Mouse (Mus musculus) limb, embryonic 15.5 days (tissue): ENCODE measurements around the gene Ctnnal1. TPM values are rescaled to one million over a fixed set of nuclear protein-coding genes. Genes with fewer than 3 reads are reported as not detected.

Experiments
- ATAC-seq: fragments of 200-750 bp; cut with Nextera tagmentation; 2 replicates; pipeline ENCODE4 v1.8.0; 2017; ENCODE audit warnings: low read depth, moderate TSS enrichment; ENCODE audit not compliant: insufficient number of reproducible peaks, low FRiP score, low TSS enrichment
- H3K27ac ChIP-seq: fragments of 300-500 bp; sonication (generic); 2 replicates; pipeline ENCODE4 v1.5.1; 2015; ENCODE audit warnings: moderate library complexity, mild to moderate bottlenecking, inconsistent platforms
- H3K27me3 ChIP-seq: fragments of 300-500 bp; sonication (generic); 2 replicates; pipeline ENCODE4 v1.6.1; 2015; ENCODE audit warnings: inconsistent platforms
- H3K36me3 ChIP-seq: fragments of 300-500 bp; sonication (generic); 2 replicates; pipeline ENCODE4 v1.6.1; 2015; ENCODE audit warnings: inconsistent platforms
- H3K4me1 ChIP-seq: fragments of 300-500 bp; sonication (generic); 2 replicates; pipeline ENCODE4 v1.6.1; 2015; ENCODE audit warnings: inconsistent platforms
- H3K4me2 ChIP-seq: fragments of 300-500 bp; sonication (generic); 2 replicates; pipeline ENCODE4 v1.6.1; 2015; ENCODE audit warnings: mild to moderate bottlenecking, inconsistent platforms
- H3K4me3 ChIP-seq: fragments of 300-500 bp; sonication (generic); 2 replicates; pipeline ENCODE4 v1.5.1; 2015; ENCODE audit warnings: mild to moderate bottlenecking, inconsistent platforms
- H3K9ac ChIP-seq: fragments of 300-500 bp; sonication (generic); 2 replicates; pipeline ENCODE4 v1.6.1; 2015; ENCODE audit warnings: inconsistent platforms
- H3K9me3 ChIP-seq: fragments of 300-500 bp; sonication (generic); 2 replicates; pipeline ENCODE4 v1.6.1; 2016; ENCODE audit warnings: inconsistent platforms
- WGBS: fragments of 180-500 bp; shearing (Covaris S2); methylation state at CpG from one replicate; pipeline ENCODE4 v1.1.7; 2015; 5-methylcytosine and 5-hydroxymethylcytosine counted together
- polyA plus RNA-seq: library from polyadenylated mRNA; unstranded; fragments of >200 nt; fragmentation: Nextera tagmentation; extraction: Ambion mirVana; gene quantifications from 2 replicates; pipeline ENCODE4 v1.2.1, GENCODE M21; 2015

The Ctnnal1 gene
- polyA plus RNA-seq, 1 experiment from 2014 or later = 24.9 TPM

DNA sequence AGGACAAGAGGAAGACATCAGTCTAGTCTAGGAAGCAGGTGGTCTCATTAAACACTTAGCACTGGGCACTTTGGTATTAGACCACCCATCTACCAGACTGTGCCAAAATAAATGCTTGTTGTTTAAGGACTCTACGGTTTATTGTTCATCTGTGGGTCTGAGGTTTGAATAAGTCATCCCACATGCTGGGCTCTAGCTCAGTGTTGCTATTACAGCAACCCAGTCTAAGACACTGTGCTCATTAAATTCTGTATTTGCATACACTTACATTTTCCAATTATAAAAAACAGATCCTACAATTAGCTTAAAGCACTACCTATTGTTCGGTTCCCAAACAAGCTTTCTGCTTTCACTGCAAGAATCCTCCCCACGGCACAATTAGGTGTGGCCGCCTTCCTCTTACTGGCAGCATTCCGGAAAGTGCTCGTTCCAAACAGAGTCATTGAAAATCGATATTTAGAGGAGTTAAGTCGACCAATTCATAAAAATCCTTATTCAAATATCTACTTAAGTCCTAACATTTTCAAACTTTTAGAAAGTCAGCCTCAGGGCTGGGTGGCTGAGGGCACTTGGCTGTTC, 8.5 kb downstream of the Ctnnal1 start:
- 59% methylated on average over 8 of the region's 8 CpGs for WGBS

DNA sequence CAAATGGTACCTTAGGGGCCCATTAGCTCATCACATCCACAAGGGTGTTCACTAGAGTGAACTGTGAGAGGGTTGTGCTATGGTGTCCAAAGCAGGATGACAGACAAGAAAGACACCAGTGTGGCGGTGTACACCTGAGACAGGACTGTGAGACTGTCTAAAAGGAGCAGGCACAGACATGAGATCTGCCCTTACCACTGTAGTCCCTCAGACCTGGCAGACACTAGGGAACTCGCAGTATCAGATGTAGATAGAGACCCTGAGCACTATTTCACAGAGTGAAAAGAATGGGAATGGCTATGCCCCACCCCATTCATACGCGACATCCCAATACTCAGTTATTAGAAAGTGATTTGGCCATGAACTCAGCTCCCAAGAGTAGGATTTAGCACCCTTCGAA, 9.1 kb downstream of the Ctnnal1 start:
- Histone ChIP-seq H3K4me3 (no peak overlapping the region), H3K36me3 (no peaks in the 10 kb centered on the region), H3K27me3 (no peaks in the 10 kb centered on the region), H3K9ac (no peak overlapping the region), H3K27ac (no peak overlapping the region), H3K9me3 (no peaks in the 10 kb centered on the region), H3K4me1 (peaks cover 6% of the 10 kb centered on the region; the same call in 1 of the 2 replicates), H3K4me2 (no peak overlapping the region)
- ATAC-seq = no peak
- 89% methylated on average over 5 of the region's 5 CpGs for WGBS

More for the DNA sequence above, 8.5 kb downstream of the Ctnnal1 start:
- Histone ChIP-seq H3K27me3 (no peaks in the 10 kb centered on the region), H3K9ac (no peak overlapping the region), H3K27ac (no peak overlapping the region), H3K4me1 (peaks cover 6% of the 10 kb centered on the region; the same call in 1 of the 2 replicates), H3K9me3 (no peaks in the 10 kb centered on the region), H3K4me2 (no peak overlapping the region), H3K36me3 (no peaks in the 10 kb centered on the region), H3K4me3 (no peak overlapping the region)
- ATAC-seq = no peak

DNA sequence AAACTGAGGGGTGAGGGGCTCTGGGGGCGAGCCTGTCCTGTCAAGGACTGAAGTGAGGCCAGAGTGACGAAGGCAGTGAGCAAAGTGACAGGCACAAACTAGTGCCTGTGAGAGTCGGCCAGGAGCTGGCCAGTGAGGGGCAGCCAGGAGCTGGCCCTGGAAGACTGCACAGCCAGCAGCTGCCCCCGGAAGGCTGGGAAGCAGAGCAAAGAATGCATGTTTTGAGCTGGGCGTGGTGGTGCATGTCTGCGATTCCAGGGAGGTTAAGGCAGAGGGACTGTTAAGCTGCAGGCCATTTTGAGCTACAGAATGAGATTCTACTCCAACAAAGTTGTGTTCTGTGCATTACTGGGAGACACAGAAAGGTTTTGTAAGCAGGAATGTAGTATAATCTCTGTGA, 14.3 kb downstream of the Ctnnal1 start:
- no peak overlapping the region for H3K9ac ChIP-seq
- ATAC-seq = 0 out of 2 replicates have a peak, but pooled peaks have one; percentile 52
- peaks cover 7% of the 10 kb centered on the region for H3K4me1 ChIP-seq
- H3K36me3 ChIP-seq = 0 out of 2 replicates have a peak, but pooled peaks cover 4% of the 10 kb centered on the region
- H3K27ac ChIP-seq = peak overlapping the region; percentile 47
- WGBS = 32% methylated on average over 6 of the region's 6 CpGs
- no peak overlapping the region for H3K4me2 ChIP-seq
- H3K9me3 ChIP-seq = no peaks in the 10 kb centered on the region
- H3K27me3 ChIP-seq = no peaks in the 10 kb centered on the region
- no peak overlapping the region for H3K4me3 ChIP-seq

DNA sequence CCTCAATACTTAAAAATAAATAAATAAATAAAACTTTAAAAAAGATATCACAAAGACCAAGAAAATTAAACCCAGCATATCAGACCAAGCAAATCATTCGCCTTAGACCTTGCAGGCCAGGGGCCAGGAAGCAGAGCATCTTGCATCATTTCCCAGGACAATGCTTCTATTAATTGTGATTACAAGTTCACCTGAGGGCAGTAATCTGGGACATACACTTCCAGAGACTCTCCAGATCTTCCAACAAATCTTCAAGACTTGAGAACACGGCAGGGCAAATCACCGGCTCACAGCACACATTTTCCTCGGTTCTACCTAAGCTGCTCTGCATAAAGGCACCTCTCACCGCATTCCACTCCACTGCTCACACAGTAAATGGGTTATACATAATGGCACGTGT, 16.9 kb downstream of the Ctnnal1 start:
- ATAC-seq = no peak
- peaks cover 20% of the 10 kb centered on the region for H3K36me3 ChIP-seq
- no peak overlapping the region for H3K9ac ChIP-seq
- H3K4me1 ChIP-seq = peaks cover 4% of the 10 kb centered on the region
- H3K27ac ChIP-seq = no peak overlapping the region
- H3K27me3 ChIP-seq = no peaks in the 10 kb centered on the region
- WGBS = 85% methylated on average over 6 of the region's 6 CpGs
- no peak overlapping the region for H3K4me3 ChIP-seq
- no peaks in the 10 kb centered on the region for H3K9me3 ChIP-seq
- no peak overlapping the region for H3K4me2 ChIP-seq

DNA sequence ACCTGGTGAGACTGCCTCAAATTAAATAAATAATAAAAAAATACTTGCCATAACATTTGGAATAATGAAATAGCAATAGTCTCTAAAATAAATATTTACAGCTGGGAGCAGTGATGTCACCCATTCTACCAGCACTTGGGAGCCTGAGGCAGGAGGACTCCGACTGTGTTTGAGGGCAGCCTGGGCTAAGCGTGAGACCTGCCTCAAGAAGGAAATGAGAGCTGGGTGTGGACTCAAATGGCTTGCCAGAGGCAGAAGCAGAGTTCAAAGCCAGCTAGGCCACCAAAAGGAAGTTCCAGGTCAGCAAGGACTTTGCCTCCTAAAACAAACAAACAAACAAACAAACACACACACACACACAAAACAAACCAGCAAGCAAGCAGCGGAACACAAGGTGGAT, 17.6 kb downstream of the Ctnnal1 start:
- Histone ChIP-seq H3K4me2 (no peak overlapping the region), H3K4me1 (peaks cover 4% of the 10 kb centered on the region), H3K27ac (no peak overlapping the region), H3K27me3 (no peaks in the 10 kb centered on the region), H3K4me3 (no peak overlapping the region), H3K9ac (no peak overlapping the region), H3K36me3 (peaks cover 20% of the 10 kb centered on the region), H3K9me3 (no peaks in the 10 kb centered on the region)
- WGBS = 79% methylated on average over 3 of the region's 3 CpGs
- no peak for ATAC-seq

DNA sequence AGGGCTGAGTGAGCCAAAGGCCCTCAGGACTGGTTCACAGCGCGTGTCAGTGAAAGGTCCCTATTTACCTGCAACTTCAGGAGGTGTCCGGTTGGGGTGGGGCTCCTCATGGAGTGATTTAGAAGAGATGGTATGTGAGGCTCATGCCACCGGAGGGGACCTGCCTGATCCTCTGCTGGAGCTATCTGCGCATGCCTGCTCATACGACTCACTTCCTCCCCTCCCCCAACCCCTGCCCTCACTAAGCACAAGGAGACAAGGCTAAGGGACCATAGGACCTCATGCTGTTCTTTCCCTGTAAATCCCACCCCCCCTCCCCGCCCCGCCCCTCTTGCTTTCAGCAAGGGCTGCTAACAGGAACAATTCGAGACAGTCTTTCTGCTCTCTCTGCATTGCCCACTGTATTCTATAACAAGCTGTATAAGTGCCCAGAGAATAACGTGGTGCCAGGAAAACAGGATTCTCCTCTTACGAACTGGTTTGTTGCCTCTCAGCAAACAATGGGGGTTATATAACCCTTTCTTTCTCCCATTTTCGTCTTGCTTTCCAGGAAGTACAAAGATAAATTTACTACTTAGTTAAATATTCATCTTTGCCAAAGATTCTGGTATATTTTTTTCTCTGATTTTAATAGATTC, 19.0 kb downstream of the Ctnnal1 start:
- Histone ChIP-seq H3K36me3 (peaks cover 25% of the 10 kb centered on the region), H3K4me1 (peaks cover 4% of the 10 kb centered on the region), H3K27me3 (no peaks in the 10 kb centered on the region), H3K27ac (no peak overlapping the region), H3K4me3 (no peak overlapping the region), H3K4me2 (no peak overlapping the region), H3K9ac (no peak overlapping the region), H3K9me3 (no peaks in the 10 kb centered on the region)
- 62% methylated on average over 12 of the region's 12 CpGs for WGBS
- ATAC-seq = 0 out of 2 replicates have a peak, but pooled peaks have one; percentile 55

DNA sequence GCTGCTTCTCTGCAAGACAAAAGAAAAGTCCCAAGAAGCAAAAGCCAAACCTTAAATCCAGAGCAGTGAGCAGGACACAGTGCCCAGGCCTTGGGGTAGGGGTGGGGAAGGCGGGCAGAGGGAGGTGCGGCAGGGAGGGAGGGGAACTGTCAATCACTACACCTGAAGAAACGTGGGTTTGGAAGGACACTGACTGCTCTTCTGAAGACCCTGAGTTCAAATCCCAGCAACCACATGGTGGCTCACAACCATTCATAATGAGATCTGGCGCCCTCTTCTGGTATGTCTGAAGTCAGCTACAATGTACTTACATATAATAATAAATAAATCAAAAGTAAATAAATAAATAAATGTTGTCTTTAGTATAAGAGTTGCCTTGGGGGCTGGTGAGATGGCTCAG, 20.1 kb downstream of the Ctnnal1 start:
- Histone ChIP-seq H3K27ac (no peak overlapping the region), H3K4me3 (no peak overlapping the region), H3K4me1 (no peaks in the 10 kb centered on the region), H3K4me2 (no peak overlapping the region), H3K27me3 (no peaks in the 10 kb centered on the region), H3K36me3 (peaks cover 25% of the 10 kb centered on the region), H3K9ac (no peak overlapping the region), H3K9me3 (no peaks in the 10 kb centered on the region)
- ATAC-seq = no peak
- WGBS = 87% methylated on average over 4 of the region's 4 CpGs

DNA sequence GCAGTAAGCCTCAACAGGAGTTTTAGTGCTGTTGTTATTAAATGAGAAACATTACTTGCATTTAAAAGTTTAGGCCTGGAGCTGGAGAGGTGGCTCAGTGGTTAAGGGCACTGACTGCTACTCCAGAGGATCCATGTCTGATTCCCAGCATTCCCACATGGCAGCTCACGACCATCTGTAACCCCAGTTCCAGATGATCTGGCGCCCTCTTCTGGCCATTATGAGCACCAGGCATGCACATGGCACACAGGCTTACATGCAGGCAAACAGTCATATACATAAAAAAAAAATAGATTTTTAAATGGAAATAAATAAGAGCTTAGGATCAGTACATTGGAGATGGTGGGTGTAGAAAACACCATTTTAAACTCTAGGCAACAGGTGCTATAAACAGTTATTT, 21.0 kb downstream of the Ctnnal1 start:
- peaks cover 25% of the 10 kb centered on the region for H3K36me3 ChIP-seq
- H3K4me3 ChIP-seq = no peak overlapping the region
- no peak overlapping the region for H3K9ac ChIP-seq
- no peak for ATAC-seq
- no peak overlapping the region for H3K27ac ChIP-seq
- no peak overlapping the region for H3K4me2 ChIP-seq
- WGBS = 83% methylated on average over 2 of the region's 2 CpGs
- H3K9me3 ChIP-seq = no peaks in the 10 kb centered on the region
- H3K27me3 ChIP-seq = no peaks in the 10 kb centered on the region
- no peaks in the 10 kb centered on the region for H3K4me1 ChIP-seq

DNA sequence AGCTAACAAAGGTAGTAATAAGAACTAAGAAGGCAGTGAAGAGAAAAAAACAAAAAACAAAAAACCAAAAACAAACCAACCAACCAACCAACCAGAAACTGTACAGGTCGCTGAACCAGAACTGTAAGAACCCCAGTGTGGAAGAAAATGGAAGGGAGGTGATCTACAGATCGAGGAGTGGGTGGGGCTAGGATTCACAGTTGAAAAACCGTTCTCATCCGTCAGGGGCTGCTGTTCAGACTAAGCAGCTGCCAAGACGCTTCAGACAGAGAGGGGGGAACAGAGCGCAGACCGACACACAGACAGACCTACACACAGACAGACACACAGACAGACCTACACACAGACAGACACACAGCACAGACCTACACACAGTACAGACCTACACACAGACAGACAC, 22.5 kb downstream of the Ctnnal1 start:
- ATAC-seq = no peak
- H3K9me3 ChIP-seq = no peaks in the 10 kb centered on the region
- no peak overlapping the region for H3K4me2 ChIP-seq
- H3K9ac ChIP-seq = no peak overlapping the region
- no peaks in the 10 kb centered on the region for H3K27me3 ChIP-seq
- no peak overlapping the region for H3K27ac ChIP-seq
- H3K36me3 ChIP-seq = peaks cover 24% of the 10 kb centered on the region
- H3K4me1 ChIP-seq = no peaks in the 10 kb centered on the region
- WGBS = 81% methylated on average over 7 of the region's 7 CpGs
- no peak overlapping the region for H3K4me3 ChIP-seq

DNA sequence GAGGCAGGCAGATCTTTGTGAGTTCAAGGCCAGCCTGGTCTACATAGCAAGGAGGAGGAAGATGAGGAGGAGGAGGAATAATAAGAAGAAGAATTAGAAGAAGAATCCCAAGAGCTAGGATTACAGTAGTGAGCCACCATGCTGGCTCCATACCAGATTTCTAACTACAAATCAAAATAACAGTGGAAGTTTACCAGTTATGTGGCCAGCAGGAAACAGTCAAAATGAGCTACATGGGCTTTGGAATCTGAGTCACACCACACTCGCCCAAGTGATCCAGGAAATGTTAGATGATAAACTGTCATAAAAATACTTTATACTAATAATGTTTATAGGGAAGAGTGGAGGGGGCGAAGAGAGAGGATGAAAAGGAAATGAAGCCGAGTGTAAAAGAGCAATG, 24.7 kb downstream of the Ctnnal1 start:
- no peak overlapping the region for H3K4me2 ChIP-seq
- H3K36me3 ChIP-seq = peaks cover 21% of the 10 kb centered on the region
- H3K9ac ChIP-seq = no peak overlapping the region
- no peak overlapping the region for H3K27ac ChIP-seq
- H3K27me3 ChIP-seq = no peaks in the 10 kb centered on the region
- no peaks in the 10 kb centered on the region for H3K4me1 ChIP-seq
- 78% methylated on average over 3 of the region's 3 CpGs for WGBS
- H3K4me3 ChIP-seq = no peak overlapping the region
- ATAC-seq = no peak
- H3K9me3 ChIP-seq = no peaks in the 10 kb centered on the region

DNA sequence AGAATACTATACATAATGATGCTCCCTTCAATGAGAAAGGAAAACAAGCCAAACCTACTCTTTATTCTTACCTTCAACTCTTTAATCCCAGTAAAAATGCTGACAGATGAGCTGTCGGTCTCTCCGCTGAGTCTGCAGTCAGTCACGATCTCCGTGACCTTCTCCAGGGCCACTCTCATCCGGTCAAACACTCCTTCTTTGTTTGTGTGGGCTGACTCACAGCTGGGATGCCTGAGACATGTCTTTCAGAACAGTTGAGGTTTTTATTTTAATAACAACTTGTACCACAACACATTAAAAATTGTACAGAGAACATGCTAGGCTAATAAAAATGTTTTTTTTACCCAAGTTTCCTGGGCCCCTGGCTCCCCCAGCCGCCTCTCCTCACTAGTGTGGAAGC, 27.3 kb downstream of the Ctnnal1 start:
- H3K36me3 ChIP-seq = peaks cover 23% of the 10 kb centered on the region

DNA sequence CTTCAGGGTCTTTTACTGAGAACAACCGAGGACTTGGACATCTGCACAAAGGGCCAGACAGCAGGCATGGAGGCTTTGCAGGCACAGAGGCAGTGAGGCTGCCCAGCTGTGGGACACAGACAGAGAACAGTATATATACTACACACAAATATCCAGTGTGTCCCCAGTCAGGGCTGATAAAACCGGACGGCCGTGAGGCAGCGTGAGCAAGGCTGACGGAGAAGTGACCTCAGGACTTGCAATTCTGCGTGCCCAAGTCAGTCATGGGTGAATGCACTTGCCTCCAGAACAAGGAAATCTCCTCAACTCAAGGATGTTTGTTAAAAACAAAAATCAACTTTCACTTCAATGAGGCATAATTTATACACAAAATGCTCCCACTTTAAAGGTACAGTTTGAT, 33.0 kb downstream of the Ctnnal1 start:
- no peak overlapping the region for H3K9ac ChIP-seq
- no peak overlapping the region for H3K4me3 ChIP-seq
- peaks cover 10% of the 10 kb centered on the region for H3K4me1 ChIP-seq
- H3K27me3 ChIP-seq = no peaks in the 10 kb centered on the region
- peaks cover 32% of the 10 kb centered on the region for H3K36me3 ChIP-seq
- ATAC-seq = no peak
- no peak overlapping the region for H3K4me2 ChIP-seq
- no peak overlapping the region for H3K27ac ChIP-seq
- H3K9me3 ChIP-seq = no peaks in the 10 kb centered on the region
- WGBS = 88% methylated on average over 7 of the region's 7 CpGs

More for the DNA sequence above, 27.3 kb downstream of the Ctnnal1 start:
- ATAC-seq = no peak
- Histone ChIP-seq H3K27me3 (no peaks in the 10 kb centered on the region), H3K4me2 (no peak overlapping the region), H3K27ac (no peak overlapping the region), H3K4me1 (no peaks in the 10 kb centered on the region), H3K9ac (no peak overlapping the region), H3K9me3 (no peaks in the 10 kb centered on the region), H3K4me3 (no peak overlapping the region)
- WGBS = 91% methylated on average over 6 of the region's 6 CpGs
